Mouse (Mus musculus) adrenal gland, adult 18-20 months (tissue): ENCODE measurements around the gene Ptprcap. TPM values are rescaled to one million over a fixed set of nuclear protein-coding genes. Genes with fewer than 3 reads are reported as not detected.

Experiments used
- DNase-seq, 2 experiments: peaks; one replicate each; pipeline ENCODE4 v3.0.0; 2021 to 2022; ENCODE audit warnings: low spot score in 2 of 2
- total RNA-seq, 2 experiments: library from RNA; stranded (reverse); gene quantifications; 1 replicate in 1 of 2; 2 replicates in 1 of 2; pipeline ENCODE4 v1.2.3; 2021

Ptprcap gene
- total RNA-seq, 2 experiments from 2014 or later: 3.2 to 3.3 TPM

DNA sequence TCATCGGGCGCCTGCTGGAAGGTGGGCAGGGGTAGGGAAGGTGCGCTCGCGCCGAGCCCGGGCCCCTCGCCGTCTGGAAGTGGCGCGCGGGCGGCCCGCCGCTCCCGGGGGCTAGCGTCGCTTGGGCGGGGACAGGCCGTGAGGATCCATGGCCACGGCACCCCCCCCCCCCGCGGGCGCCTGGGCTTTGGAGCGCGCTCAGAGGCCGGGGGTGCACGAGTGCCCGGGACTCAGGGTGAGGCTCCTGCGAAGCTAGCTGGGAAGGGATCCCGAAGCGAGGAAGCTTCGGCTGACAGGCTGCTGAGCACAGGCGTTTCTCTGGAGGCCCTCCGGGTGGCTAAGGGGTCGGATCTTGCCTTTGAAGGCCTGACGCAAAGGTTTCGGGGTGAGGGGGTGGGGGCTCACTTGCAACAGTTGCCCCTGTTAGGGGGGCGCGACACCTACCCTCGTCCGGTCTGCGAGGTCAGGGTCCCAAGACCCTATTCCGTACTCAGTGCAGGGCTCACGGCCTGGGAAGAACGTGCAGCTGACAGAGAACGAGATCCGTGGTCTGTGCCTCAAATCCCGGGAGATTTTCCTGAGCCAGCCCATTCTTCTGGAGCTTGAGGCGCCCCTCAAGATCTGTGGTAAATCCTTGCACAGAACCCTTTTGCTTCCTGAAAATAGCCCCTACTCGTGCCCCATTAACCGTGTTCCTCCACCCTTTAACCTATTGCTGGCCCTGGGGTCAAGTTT, 39.0 kb downstream of the Ptprcap start:
- DNase-seq: no peak

DNA sequence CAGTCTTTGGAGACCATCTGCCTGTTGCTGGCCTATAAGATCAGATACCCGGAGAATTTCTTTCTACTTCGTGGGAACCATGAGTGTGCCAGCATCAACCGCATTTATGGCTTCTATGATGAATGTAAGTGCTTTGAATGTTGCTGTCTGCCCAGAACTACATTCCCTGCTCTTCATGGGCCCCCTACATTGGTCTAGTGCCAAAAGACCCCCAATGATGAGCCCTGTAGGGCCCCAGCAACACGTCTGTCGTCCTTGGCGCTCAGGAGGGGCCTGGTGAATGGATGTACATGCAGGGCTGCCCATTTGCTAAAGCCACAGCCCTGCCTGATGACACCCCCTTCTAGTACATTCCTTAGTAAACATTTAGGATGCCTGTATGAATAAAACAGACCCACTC, 39.7 kb downstream of the Ptprcap start:
- DNase-seq: no peak

DNA sequence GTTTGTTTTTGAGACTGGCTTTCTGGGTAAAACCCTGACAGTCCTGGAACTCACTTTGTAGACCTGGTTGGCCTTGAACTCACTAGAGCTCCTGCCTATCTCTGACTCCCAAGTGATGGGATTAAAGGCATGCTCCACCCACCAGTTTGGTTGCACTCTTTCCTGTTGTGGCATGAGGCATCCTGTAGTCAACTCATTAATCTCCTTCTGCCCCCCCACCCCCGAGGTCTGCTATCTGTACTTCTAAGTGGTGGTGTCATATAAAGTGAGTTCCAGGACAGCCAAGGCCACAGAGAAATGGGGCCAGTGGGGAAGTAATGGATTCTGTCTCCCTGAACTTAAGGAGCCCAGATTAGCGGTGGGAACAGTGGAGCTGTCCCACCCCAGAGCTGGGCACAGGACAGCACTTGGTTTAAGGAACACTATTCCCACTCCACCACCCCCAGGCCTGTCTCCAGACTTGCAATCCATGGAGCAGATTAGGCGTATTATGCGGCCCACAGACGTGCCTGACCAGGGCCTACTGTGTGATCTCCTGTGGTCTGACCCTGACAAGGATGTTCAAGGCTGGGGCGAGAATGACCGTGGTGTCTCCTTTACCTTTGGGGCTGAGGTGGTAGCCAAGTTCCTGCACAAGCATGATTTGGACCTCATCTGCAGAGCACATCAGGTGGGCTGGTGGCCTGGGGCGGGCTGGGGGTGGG, 40.8 kb downstream of the Ptprcap start:
- DNase-seq: no peak

DNA sequence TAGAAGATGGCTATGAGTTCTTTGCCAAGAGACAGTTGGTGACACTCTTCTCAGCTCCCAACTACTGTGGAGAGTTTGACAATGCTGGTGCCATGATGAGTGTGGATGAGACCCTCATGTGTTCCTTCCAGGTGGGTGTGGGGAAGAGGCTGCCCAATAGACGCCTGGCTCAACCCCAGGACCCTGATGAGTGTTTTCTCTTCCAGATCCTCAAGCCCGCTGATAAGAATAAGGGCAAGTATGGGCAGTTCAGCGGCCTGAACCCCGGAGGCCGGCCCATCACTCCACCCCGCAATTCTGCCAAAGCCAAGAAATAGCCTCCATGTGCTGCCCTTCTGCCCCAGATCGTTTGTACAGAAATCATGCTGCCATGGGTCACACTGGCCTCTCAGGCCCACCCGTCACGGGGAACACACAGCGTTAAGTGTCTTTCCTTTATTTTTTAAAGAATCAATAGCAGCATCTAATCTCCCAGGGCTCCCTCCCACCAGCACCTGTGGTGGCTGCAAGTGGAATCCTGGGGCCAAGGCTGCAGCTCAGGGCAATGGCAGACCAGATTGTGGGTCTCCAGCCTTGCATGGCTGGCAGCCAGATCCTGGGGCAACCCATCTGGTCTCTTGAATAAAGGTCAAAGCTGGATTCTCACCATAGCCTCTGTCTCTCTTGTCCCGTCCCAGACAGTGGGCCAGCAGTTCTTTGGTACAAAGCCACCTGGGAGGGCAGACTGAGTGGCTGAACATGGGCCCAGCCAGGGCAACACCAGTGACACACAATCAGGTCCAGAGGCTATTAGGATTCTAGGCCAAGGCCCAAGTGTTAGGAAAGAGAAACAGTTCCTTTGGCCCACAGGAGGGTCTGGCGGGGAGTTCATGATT, 41.6 kb downstream of the Ptprcap start:
- DNase-seq: no peak

DNA sequence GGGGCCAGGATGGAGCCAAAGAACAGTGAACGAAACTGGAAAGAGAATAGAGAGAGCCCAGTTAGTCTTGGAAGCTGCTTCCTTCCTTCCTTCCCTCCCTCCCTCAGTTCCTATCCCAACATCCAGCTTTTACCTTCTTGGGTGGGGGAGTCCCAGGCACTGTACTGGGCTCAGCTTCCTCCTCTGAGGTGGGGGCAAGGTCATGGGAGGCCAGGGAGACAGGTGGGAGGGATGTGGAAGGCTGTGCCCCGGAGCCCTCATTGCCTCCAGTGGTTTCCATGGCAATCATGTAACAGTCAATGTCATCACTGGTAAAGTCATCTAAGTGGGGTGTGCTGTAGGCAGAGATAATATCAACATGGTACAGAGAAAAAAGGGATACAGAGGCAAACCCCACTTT, 42.6 kb downstream of the Ptprcap start:
- no peak for DNase-seq

- DNase-seq: no peak
Measured at GRCm38 (mm10) chr19:4196548-4196947, 43.1 kb downstream of the Ptprcap start.

DNA sequence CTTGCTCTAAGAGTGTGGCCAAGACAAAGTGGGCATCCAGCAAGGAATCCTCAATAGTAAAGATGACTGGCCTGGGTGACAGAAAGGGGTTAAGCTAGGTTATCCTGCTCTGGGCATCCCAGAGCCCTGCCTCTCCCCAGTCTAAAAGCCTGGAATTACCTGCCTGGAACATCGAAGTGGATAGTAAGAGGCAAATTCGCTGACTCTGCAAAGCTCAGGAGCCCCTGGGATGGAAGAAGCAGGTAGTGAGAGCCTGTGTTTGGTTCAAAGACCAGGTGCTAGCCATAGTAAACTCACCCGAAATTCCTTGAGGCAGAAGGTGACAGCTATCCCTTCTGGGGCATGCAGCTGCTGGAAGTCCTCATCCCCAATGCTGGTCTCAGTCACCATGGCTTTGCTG, 43.8 kb downstream of the Ptprcap start:
- DNase-seq: no peak

DNA sequence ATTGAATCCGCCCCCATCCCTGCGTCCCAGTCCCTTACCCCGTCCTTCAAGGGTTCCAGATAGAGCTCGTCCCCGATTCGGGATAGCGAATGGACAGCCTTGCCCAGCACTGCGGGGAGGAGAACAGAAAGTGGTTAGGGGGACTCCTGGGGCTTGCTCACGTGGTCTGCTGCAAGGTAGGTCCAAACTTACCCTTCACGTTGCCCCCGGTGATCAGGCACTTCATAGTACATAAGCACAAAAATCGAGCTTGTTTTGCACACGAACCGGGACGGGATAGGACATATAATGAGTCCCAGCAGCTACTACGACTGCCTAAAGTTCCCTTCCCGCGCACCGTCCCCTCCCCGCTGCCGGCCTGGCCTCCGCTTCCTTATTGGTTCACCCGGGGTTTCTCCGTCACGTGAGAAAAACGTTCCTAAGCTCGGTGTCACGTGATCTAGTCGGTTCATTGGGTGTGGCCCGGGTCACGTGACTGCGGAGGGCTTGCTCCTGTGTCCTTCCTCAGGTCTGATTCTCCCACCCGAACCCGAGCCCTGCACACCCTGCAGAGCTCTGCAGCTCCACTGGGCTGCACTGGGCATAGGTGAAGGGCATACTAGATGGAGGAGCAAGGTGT, 48.0 kb downstream of the Ptprcap start, which contains the start of gene Rad9a:
Gene Rad9a (minus strand): TSS at position 372 of the 619 bp plus-strand sequence.
- DNase-seq: peak; percentile 87 to 89

DNA sequence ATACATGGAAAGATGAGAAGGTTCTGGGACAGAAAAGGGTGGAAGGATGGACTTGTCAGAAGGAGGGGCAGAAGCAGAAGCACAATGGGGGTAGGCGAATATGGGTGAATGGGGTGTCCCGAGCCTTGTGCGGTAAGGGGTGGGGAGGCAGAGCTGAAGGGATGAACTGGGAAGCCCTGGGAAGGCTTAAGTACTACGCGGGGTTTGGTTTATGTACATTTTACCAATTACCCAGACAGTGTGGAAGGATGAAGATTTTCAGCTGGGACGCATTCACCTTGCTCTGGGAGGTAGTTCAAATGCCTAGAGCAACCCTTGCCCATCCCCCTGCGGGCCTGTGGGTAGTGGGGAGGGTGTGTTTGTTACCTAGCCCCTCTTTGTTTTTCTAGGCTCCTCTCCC, 48.7 kb downstream of the Ptprcap start:
- DNase-seq: no peak

GRCm38 (mm10) chr19:4203148-4203547, 49.7 kb downstream of the Ptprcap start:
- no peak for DNase-seq

DNA sequence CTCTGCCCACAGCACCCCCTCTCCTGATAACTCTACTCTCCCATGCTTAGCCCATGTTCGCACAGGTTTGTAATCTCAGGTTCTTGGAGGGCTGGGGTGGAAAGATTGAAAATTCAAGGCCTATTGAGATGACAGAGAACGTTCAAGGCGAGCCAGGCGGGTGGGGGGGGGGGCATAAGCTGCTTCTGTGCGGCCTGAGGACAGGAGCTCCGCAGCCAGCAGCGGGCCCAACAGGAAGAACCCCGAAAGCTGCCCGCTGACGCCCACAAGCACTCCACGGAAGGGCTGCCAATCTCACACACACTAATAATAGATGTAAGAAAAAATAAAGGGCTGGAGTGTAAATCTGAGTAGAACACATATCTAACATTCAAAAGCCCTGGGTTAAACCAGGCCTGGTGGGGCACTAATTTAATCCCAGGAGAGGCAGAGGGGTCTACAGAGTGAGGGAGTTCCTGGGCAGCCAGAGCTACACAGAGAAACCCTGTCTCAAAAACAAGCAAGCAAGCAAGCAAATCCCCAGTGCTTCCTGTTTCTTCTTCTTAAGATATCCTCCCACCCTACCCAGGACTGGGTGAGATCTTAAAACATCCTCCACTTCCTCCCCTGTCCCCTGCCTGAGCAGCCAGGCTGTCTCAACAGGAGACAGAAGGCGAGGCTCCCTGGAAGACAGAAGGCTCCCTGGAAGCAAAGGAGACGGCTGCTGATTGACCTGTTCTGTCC, 50.4 kb downstream of the Ptprcap start:
- no peak for DNase-seq

GRCm38 (mm10) chr19:4204889-4205288, 51.5 kb downstream of the Ptprcap start:
- no peak for DNase-seq

Other genes with a start within 250 kb of the Ptprcap start
- gene Tcirg1, start 246.5 kb upstream of the Ptprcap start, total RNA-seq: 10 to 100 TPM; 66.3 to 84.7 TPM
- gene Ndufs8, start 240.8 kb upstream of the Ptprcap start, total RNA-seq: 100 to 1,000 TPM; 344 to 380 TPM
- gene Aldh3b1, start 223.8 kb upstream of the Ptprcap start, total RNA-seq: 100 to 1,000 TPM in 1 of 2 experiments, 10 to 100 TPM in 1; 14.4 to 169 TPM
- 10 to 100 TPM; 53.3 to 64.4 TPM for gene Unc93b1, start 218.4 kb upstream of the Ptprcap start, total RNA-seq
- 1 to 10 TPM in 1 of 2 experiments, under 1 TPM in 1; 0.29 to 1.0 TPM for gene Aldh3b3, start 195.0 kb upstream of the Ptprcap start, total RNA-seq
- gene Aldh3b2, start 181.3 kb upstream of the Ptprcap start, total RNA-seq: 10 to 100 TPM in 1 of 2 experiments, 1 to 10 TPM in 1; 6.7 to 13.8 TPM
- 10 to 100 TPM; 16.1 to 20.8 TPM for gene Acy3, start 167.0 kb upstream of the Ptprcap start, total RNA-seq
- gene Tbx10, start 160.9 kb upstream of the Ptprcap start, total RNA-seq: not detected
- 10 to 100 TPM; 27.6 to 33.3 TPM for gene Nudt8, start 153.0 kb upstream of the Ptprcap start, total RNA-seq
- gene Gm49405, start 153.0 kb upstream of the Ptprcap start, total RNA-seq: 1 to 10 TPM; 1.1 TPM
- 1 to 10 TPM; 1.9 to 2.4 TPM for gene Doc2g, start 150.3 kb upstream of the Ptprcap start, total RNA-seq
- 100 to 1,000 TPM; 359 to 601 TPM for gene Ndufv1, start 140.8 kb upstream of the Ptprcap start, total RNA-seq
- 100 to 1,000 TPM; 392 to 420 TPM for gene Gstp1, start 115.6 kb upstream of the Ptprcap start, total RNA-seq
- 10 to 100 TPM; 50.2 to 66.1 TPM for gene Gstp2, start 107.6 kb upstream of the Ptprcap start, total RNA-seq
- 1 to 10 TPM; 2.0 to 2.1 TPM for gene Gstp3, start 94.0 kb upstream of the Ptprcap start, total RNA-seq
- gene Cabp2, start 72.0 kb upstream of the Ptprcap start, total RNA-seq: not detected
- gene Cdk2ap2, start 56.4 kb upstream of the Ptprcap start, total RNA-seq: 100 to 1,000 TPM; 125 to 147 TPM
- gene Pitpnm1, start 53.6 kb upstream of the Ptprcap start, total RNA-seq: 100 to 1,000 TPM in 1 of 2 experiments, 10 to 100 TPM in 1; 85.6 to 115 TPM
- 100 to 1,000 TPM; 119 to 121 TPM for gene Aip, start 27.7 kb upstream of the Ptprcap start, total RNA-seq
- gene Gpr152, start 13.8 kb upstream of the Ptprcap start, total RNA-seq: not detected
- gene Cabp4, start 9.6 kb upstream of the Ptprcap start, total RNA-seq: under 1 TPM; 0.16 to 0.60 TPM
- 100 to 1,000 TPM; 145 to 150 TPM for gene Coro1b, start 5.0 kb upstream of the Ptprcap start, total RNA-seq
- gene Rps6kb2, start 9.8 kb downstream of the Ptprcap start, total RNA-seq: 10 to 100 TPM; 30.2 to 36.3 TPM
- gene Carns1, start 21.9 kb downstream of the Ptprcap start, total RNA-seq: 1 to 10 TPM; 3.2 to 3.5 TPM
- 1 to 10 TPM; 1.1 to 1.6 TPM for gene Tbc1d10c, start 37.7 kb downstream of the Ptprcap start, total RNA-seq
- gene Ppp1ca, start 38.5 kb downstream of the Ptprcap start, total RNA-seq: 100 to 1,000 TPM; 353 to 384 TPM
- 1 to 10 TPM; 7.5 to 9.0 TPM for gene Rad9a, start 48.1 kb downstream of the Ptprcap start, total RNA-seq
- 10 to 100 TPM in 1 of 2 experiments, 1 to 10 TPM in 1; 7.9 to 11.1 TPM for gene Clcf1, start 60.6 kb downstream of the Ptprcap start, total RNA-seq
- gene AC109138.7, start 60.8 kb downstream of the Ptprcap start, total RNA-seq: not detected
- gene Pold4, start 78.3 kb downstream of the Ptprcap start, total RNA-seq: 10 to 100 TPM; 41.0 to 44.4 TPM
- gene Ssh3, start 115.6 kb downstream of the Ptprcap start, total RNA-seq: 10 to 100 TPM; 23.7 to 31.6 TPM
- 1 to 10 TPM; 3.2 to 5.0 TPM for gene Ankrd13d, start 129.5 kb downstream of the Ptprcap start, total RNA-seq
- 10 to 100 TPM; 55.9 to 62.9 TPM for gene Grk2, start 152.6 kb downstream of the Ptprcap start, total RNA-seq
- gene Kdm2a, start 244.7 kb downstream of the Ptprcap start, total RNA-seq: 100 to 1,000 TPM; 108 to 132 TPM